Mouse (Mus musculus) liver, embryonic 14.5 days (tissue): ENCODE measurements around the gene Macf1. TPM values are rescaled to one million over a fixed set of nuclear protein-coding genes. Genes with fewer than 3 reads are reported as not detected.

Source experiments
- ATAC-seq: fragments of 200-750 bp; cut with Nextera tagmentation; 2 replicates; pipeline ENCODE4 v1.8.0; 2017; ENCODE audit warnings: moderate number of reproducible peaks, mild to moderate bottlenecking, moderate library complexity; ENCODE audit not compliant: insufficient read depth
- DNase-seq, 3 experiments: peaks; one replicate each; pipeline ENCODE4 v3.0.0-alpha.2; 2012 to 2013; ENCODE audit warnings: low read depth in 3 of 3, low spot score in 3 of 3
- H3K27ac ChIP-seq: fragments of 300-500 bp; sonication (generic); 2 replicates; pipeline ENCODE4 v1.5.1; 2014; ENCODE audit warnings: moderate library complexity, mild to moderate bottlenecking, control low read depth, inconsistent platforms
- H3K27me3 ChIP-seq: fragments of 300-500 bp; sonication (generic); 2 replicates; pipeline ENCODE4 v1.6.1; 2014; ENCODE audit warnings: mild to moderate bottlenecking, low read length, moderate library complexity; ENCODE audit not compliant: control insufficient read depth, insufficient read depth
- H3K36me3 ChIP-seq: fragments of 300-500 bp; sonication (generic); replicated peaks from 2 replicates; pipeline ENCODE4 v1.6.1; 2014; ENCODE audit warnings: low read depth; ENCODE audit not compliant: control insufficient read depth, insufficient read depth
- H3K4me1 ChIP-seq, 2 experiments: fragments of 200-500 bp in 1 of 2; fragments of 300-500 bp in 1 of 2; sonication (generic) in 1 of 2; replicated peaks; 2 replicates each; pipeline ENCODE4 v1.6.1; 2012 to 2014; ENCODE audit warnings: antibody characterized with exemption in 1 of 2, inconsistent platforms in 1 of 2, low read length in 1 of 2; ENCODE audit not compliant: control insufficient read depth in 2 of 2, insufficient read depth in 2 of 2
- H3K4me2 ChIP-seq: fragments of 300-500 bp; sonication (generic); 2 replicates; pipeline ENCODE4 v1.6.1; 2014; ENCODE audit warnings: low read depth, mild to moderate bottlenecking, control low read depth, moderate library complexity
- H3K4me3 ChIP-seq, 2 experiments: fragments of 200-500 bp in 1 of 2; fragments of 300-500 bp in 1 of 2; sonication (generic) in 1 of 2; 2 replicates each; pipeline ENCODE4 v1.5.1; 2012 to 2014; ENCODE audit warnings: low read depth in 2 of 2, low read length in 2 of 2, mild to moderate bottlenecking in 2 of 2, control low read depth in 1 of 2, inconsistent platforms in 1 of 2, moderate library complexity in 1 of 2; ENCODE audit not compliant: insufficient read depth in 1 of 2
- H3K9ac ChIP-seq: fragments of 300-500 bp; sonication (generic); replicated peaks from 2 replicates; pipeline ENCODE4 v1.6.1; 2014; ENCODE audit warnings: mild to moderate bottlenecking, control low read depth, moderate library complexity
- H3K9me3 ChIP-seq: fragments of 300-500 bp; sonication (generic); 2 replicates; pipeline ENCODE4 v1.6.1; 2016; ENCODE audit warnings: low read length, mixed read lengths; ENCODE audit not compliant: control insufficient read depth
- CTCF ChIP-seq: IDR thresholded peaks from 2 replicates; pipeline ENCODE4 v1.5.1; 2016; ENCODE audit warnings: antibody characterized with exemption, low read depth, control low read depth
- EP300 ChIP-seq: IDR thresholded peaks from 2 replicates; pipeline ENCODE4 v1.6.1; 2016; ENCODE audit warnings: antibody characterized with exemption, low read depth
- WGBS: fragments of 180-500 bp; shearing (Covaris S2); extraction: QIAGEN DNeasy Blood & Tissue Kit; methylation state at CpG from one replicate; pipeline ENCODE4 v1.1.7; 2014; ENCODE audit not compliant: insufficient replicate concordance; 5-methylcytosine and 5-hydroxymethylcytosine counted together
- polyA plus RNA-seq, 2 experiments: library from polyadenylated mRNA; depleted of rRNA in 1 of 2; stranded (reverse) in 1 of 2; unstranded in 1 of 2; fragments of >200 nt; fragmentation: Nextera tagmentation in 1 of 2; extraction: Ambion mirVana in 1 of 2; gene quantifications; 2 replicates each; pipeline versions ENCODE4 v1.2.1 to v1.2.3; 2012 to 2014

Gene Macf1
- polyA plus RNA-seq, 2 experiments, result 13.4 to 15.1 TPM

DNA sequence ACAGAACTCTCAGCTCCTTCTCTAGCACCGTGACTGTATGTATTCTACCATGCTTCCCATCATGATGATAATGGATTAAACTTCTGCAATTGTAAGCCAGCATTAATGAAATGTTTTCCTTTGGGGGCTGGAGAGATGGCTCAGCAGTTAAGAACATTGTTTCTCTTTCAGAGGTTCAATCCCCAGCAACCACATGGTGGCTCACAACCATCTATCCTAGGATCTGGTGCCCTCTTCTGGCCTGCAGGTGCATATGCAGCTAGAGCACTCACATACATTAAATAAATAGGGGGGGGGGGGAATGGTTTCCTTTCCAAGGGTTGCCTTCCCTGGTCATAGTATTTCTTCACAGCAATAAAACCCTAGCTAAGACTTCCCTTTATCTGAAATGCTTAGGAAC, 292.0 kb downstream of the Macf1 start:
- H3K4me2 ChIP-seq, result no peak overlapping the region
- ATAC-seq, result no peak
- H3K9me3 ChIP-seq, result no peaks in the 10 kb centered on the region
- no peak overlapping the region for H3K4me3 ChIP-seq
- TF ChIP-seq CTCF (peak; percentile 78), EP300 (no peak)
- DNase-seq, result peak in 2 of 3 experiments; percentile 18 to 22
- H3K27ac ChIP-seq, result no peak overlapping the region
- 84% methylated on average over 1 of the region's 1 CpGs for WGBS
- H3K36me3 ChIP-seq, result peaks cover 23% of the 10 kb centered on the region
- H3K4me1 ChIP-seq, result no peaks in the 10 kb centered on the region
- no peaks in the 10 kb centered on the region for H3K27me3 ChIP-seq
- H3K9ac ChIP-seq, result no peak overlapping the region

DNA sequence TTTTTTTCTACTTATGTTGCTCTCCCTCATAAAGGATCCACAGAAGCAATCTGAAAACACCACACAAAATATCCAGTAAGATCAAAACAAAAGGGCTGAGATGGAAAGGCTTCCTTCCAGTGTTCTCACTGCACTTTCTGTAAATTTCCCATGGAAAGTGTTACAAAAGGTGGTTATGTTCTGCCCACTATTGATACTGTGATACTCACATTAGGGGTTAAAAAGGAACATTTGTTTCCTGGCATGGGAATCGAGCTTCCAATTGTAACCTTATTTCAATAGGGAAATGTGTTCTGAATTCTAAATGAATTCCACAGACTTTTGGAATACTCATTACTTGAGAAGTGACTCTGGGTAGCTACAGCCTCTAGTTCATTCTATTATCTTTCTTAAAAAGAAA, 299.1 kb downstream of the Macf1 start:
- Histone ChIP-seq H3K9me3 (no peaks in the 10 kb centered on the region), H3K4me1 (no peaks in the 10 kb centered on the region), H3K4me2 (no peak overlapping the region), H3K27ac (no peak overlapping the region), H3K4me3 (no peak overlapping the region), H3K27me3 (no peaks in the 10 kb centered on the region), H3K9ac (no peak overlapping the region), H3K36me3 (peaks cover 40% of the 10 kb centered on the region)
- 82% methylated on average over 1 of the region's 1 CpGs for WGBS
- TF ChIP-seq EP300, result no peak
- no peak for TF ChIP-seq CTCF
- ATAC-seq, result no peak
- no peak for DNase-seq

DNA sequence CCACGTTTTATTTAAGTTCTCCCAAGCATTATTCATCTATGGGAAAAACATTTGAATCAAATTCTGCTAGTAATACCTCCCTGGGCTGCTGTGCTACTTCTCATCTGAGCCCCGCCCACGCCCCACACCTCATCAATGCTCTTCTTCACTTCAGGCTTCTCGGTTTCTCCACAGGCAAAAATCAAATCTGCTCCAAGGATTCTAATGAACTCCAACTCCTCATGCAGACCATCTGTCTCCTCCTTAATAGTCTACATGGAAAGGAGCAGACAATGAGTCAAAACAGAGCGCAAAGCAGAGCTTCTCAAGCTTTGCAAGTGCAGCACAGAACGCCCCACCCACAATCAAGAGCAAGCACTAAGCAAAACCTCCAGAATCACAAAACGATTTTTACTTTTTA, 301.0 kb downstream of the Macf1 start:
- 79% methylated on average over 7 of the region's 7 CpGs for WGBS
- Histone ChIP-seq H3K36me3 (peaks cover 42% of the 10 kb centered on the region), H3K27ac (no peak overlapping the region), H3K4me3 (no peak overlapping the region), H3K9me3 (no peaks in the 10 kb centered on the region), H3K27me3 (no peaks in the 10 kb centered on the region), H3K4me2 (no peak overlapping the region), H3K4me1 (no peaks in the 10 kb centered on the region), H3K9ac (no peak overlapping the region)
- no peak for TF ChIP-seq CTCF
- TF ChIP-seq EP300, result no peak
- no peak for DNase-seq
- ATAC-seq, result no peak

DNA sequence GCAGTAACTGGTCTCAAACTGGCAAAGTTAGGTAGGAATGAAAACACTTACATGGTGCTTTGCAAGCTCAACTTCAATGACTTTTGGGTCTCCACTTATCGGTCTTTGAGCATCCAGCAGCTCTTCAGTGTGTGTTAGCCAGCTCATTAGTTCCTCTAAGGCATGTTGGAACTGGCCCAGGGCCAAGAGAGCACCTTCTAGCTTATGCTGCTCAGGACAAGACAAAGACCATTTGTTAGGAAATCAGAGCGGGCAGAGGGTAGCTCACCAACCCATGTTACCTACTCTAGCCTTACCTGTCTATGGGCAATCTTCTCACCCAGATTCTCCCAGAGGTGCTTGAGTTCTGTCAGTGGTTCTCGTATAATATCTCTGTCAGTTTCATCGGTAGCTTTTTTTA, 302.1 kb downstream of the Macf1 start:
- H3K4me1 ChIP-seq, result no peaks in the 10 kb centered on the region
- no peak overlapping the region for H3K4me2 ChIP-seq
- peaks cover 45% of the 10 kb centered on the region for H3K36me3 ChIP-seq
- WGBS, result 80% methylated on average over 4 of the region's 4 CpGs
- no peaks in the 10 kb centered on the region for H3K9me3 ChIP-seq
- H3K27ac ChIP-seq, result no peak overlapping the region
- no peak overlapping the region for H3K4me3 ChIP-seq
- ATAC-seq (no peak), DNase-seq (no peak)
- no peak overlapping the region for H3K9ac ChIP-seq
- no peaks in the 10 kb centered on the region for H3K27me3 ChIP-seq
- TF ChIP-seq EP300 (no peak), CTCF (no peak)

DNA sequence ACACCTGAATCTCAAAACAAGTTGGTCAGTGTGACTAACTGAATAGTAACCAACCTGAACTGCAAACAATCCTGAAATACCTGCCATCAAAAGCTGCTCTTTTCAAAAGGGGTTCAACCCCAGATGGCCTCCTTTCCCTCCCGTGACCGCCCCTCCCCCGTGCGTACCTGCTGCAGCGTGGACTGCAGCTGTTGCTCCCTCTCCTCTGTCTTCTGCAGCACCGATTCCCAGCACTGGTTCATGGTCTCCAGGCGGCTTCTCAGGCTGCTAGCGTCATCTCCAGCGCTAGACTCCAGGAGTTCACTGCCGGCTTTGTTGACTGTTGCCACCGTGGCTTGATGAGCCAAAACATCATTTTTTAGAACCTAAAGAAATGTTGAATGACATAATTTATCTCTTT, 302.6 kb downstream of the Macf1 start:
- Histone ChIP-seq H3K36me3 (peaks cover 45% of the 10 kb centered on the region), H3K4me3 (no peak overlapping the region), H3K27ac (no peak overlapping the region), H3K27me3 (no peaks in the 10 kb centered on the region), H3K9ac (no peak overlapping the region), H3K9me3 (no peaks in the 10 kb centered on the region), H3K4me2 (no peak overlapping the region), H3K4me1 (no peaks in the 10 kb centered on the region)
- WGBS, result 87% methylated on average over 11 of the region's 11 CpGs
- no peak for DNase-seq
- ATAC-seq, result no peak
- TF ChIP-seq CTCF (no peak), EP300 (no peak)
